Mouse (Mus musculus): ENCODE results near the gene Ythdf2.
A peak's percentile ranks its signal among the peaks of the same experiment; 100 is the strongest.

Ythdf2 gene

GRCm38 (mm10) chr4:132210325-132210724 lies 1.8 kb downstream of the Ythdf2 start:
- DNase-seq (ENCODE audit: low read depth in 1 of 2, low spot score in 2 of 2), result no peak

GRCm38 (mm10) chr4:132209299-132209698 lies 2.8 kb downstream of the Ythdf2 start:
- DNase-seq (ENCODE audit: low read depth in 1 of 2, low spot score in 2 of 2), result no peak

GRCm38 (mm10) chr4:132207280-132207679 lies 4.8 kb downstream of the Ythdf2 start:
- no peak for DNase-seq (ENCODE audit: low read depth in 1 of 2, low spot score in 2 of 2)

- DNase-seq (ENCODE audit: low read depth in 1 of 2, low spot score in 2 of 2), result no peak
Observed at GRCm38 (mm10) chr4:132198771-132199170, 13.3 kb downstream of the Ythdf2 start.

GRCm38 (mm10) chr4:132198285-132198712 lies 13.8 kb downstream of the Ythdf2 start:
- DNase-seq (ENCODE audit: low read depth in 1 of 2, low spot score in 2 of 2), result no peak

GRCm38 (mm10) chr4:132194975-132195374 lies 17.1 kb downstream of the Ythdf2 start:
- no peak for DNase-seq (ENCODE audit: low read depth in 1 of 2, low spot score in 2 of 2)

GRCm38 (mm10) chr4:132194373-132194772 lies 17.7 kb downstream of the Ythdf2 start:
- no peak for DNase-seq (ENCODE audit: low read depth in 1 of 2, low spot score in 2 of 2)

- no peak for DNase-seq (ENCODE audit: low read depth in 1 of 2, low spot score in 2 of 2)
Observed at GRCm38 (mm10) chr4:132187826-132188401, 24.2 kb downstream of the Ythdf2 start.

GRCm38 (mm10) chr4:132183162-132183561 lies 28.9 kb downstream of the Ythdf2 start:
- no peak for DNase-seq (ENCODE audit: low read depth in 1 of 2, low spot score in 2 of 2)

GRCm38 (mm10) chr4:132181721-132182658 lies 30.1 kb downstream of the Ythdf2 start:
- no peak for DNase-seq (ENCODE audit: low read depth in 1 of 2, low spot score in 2 of 2)

GRCm38 (mm10) chr4:132180710-132181109 lies 31.4 kb downstream of the Ythdf2 start:
- DNase-seq (ENCODE audit: low read depth in 1 of 2, low spot score in 2 of 2), result no peak

GRCm38 (mm10) chr4:132178630-132179059 lies 33.5 kb downstream of the Ythdf2 start:
- peak; percentile 23 to 52 for DNase-seq (ENCODE audit: low read depth in 1 of 2, low spot score in 2 of 2)

GRCm38 (mm10) chr4:132176474-132176873 lies 35.6 kb downstream of the Ythdf2 start:
- DNase-seq (ENCODE audit: low read depth in 1 of 2, low spot score in 2 of 2), result no peak

- DNase-seq (ENCODE audit: low read depth in 1 of 2, low spot score in 2 of 2), result no peak
Observed at GRCm38 (mm10) chr4:132170891-132171290, 41.2 kb downstream of the Ythdf2 start.

- DNase-seq (ENCODE audit: low read depth in 1 of 2, low spot score in 2 of 2), result no peak
Observed at GRCm38 (mm10) chr4:132169761-132170160, 42.3 kb downstream of the Ythdf2 start.

- DNase-seq (ENCODE audit: low read depth in 1 of 2, low spot score in 2 of 2), result no peak
Observed at GRCm38 (mm10) chr4:132169271-132169670, 42.8 kb downstream of the Ythdf2 start.

GRCm38 (mm10) chr4:132167436-132167835 lies 44.7 kb downstream of the Ythdf2 start:
- peak in 1 of 2 experiments; percentile 29 for DNase-seq (ENCODE audit: low read depth in 1 of 2, low spot score in 2 of 2)

- DNase-seq (ENCODE audit: low read depth in 1 of 2, low spot score in 2 of 2), result no peak
Observed at GRCm38 (mm10) chr4:132166350-132167290, 45.5 kb downstream of the Ythdf2 start.

- no peak for DNase-seq (ENCODE audit: low read depth in 1 of 2, low spot score in 2 of 2)
Observed at GRCm38 (mm10) chr4:132165691-132166090, 46.4 kb downstream of the Ythdf2 start.

- DNase-seq (ENCODE audit: low read depth in 1 of 2, low spot score in 2 of 2), result no peak
Observed at GRCm38 (mm10) chr4:132156941-132157622, 55.0 kb downstream of the Ythdf2 start.
